Mouse (Mus musculus): ENCODE results near the gene Higd2a. TPM values are rescaled to one million over a fixed set of nuclear protein-coding genes. Genes with fewer than 3 reads are reported as not detected.
A peak's percentile ranks its signal among the peaks of the same experiment; 100 is the strongest.

Higd2a gene
- polyA plus RNA-seq, 1 experiment from 2014 or later = 118 TPM

DNA sequence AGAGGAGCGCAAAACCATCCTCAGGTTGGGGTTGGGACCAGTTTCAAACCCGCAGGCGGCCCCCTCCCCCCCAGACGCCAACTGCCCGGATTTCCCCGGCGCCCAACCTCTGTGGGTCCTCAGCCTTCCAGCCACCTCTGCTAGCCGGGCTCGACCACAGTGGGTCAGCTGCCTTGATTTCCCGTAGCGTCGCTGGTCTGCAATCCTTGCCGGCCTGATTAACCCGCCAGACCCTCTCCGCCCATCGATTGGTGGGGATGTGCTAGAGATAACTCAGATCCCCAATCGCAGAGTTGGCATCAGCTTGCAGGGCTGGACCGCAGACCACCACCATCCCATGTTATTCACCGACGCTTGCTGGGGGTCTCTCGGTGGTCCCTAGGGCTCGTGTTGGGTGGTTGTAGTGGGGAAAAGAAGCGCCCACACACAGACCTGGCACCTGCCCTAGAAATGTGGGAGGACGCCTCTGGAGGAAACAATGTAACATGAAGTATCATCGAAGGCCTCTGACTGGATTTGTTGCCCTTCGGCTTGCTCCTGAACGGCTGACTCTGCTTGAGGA lies 32.0 kb downstream of the Higd2a start:
- DNase-seq = no peak
- peak overlapping the region; percentile 93 for H3K4me3 ChIP-seq (replicated peaks)
- H3K27me3 ChIP-seq = no peaks in the 10 kb centered on the region
- peaks cover 34% of the 10 kb centered on the region for H3K4me1 ChIP-seq (replicated peaks)
- under 1% methylated on average over 27 of the region's 27 CpGs for WGBS (ENCODE audit: insufficient replicate concordance)
- H3K27ac ChIP-seq = peak overlapping the region; percentile 82
- peak; percentile 58 for ATAC-seq (ENCODE audit: low read depth)
- no peaks in the 10 kb centered on the region for H3K9me3 ChIP-seq (replicated peaks)
- H3K36me3 ChIP-seq = no peaks in the 10 kb centered on the region
- peak overlapping the region; percentile 92 for H3K9ac ChIP-seq
- H3K4me2 ChIP-seq = peak overlapping the region; percentile 82

DNA sequence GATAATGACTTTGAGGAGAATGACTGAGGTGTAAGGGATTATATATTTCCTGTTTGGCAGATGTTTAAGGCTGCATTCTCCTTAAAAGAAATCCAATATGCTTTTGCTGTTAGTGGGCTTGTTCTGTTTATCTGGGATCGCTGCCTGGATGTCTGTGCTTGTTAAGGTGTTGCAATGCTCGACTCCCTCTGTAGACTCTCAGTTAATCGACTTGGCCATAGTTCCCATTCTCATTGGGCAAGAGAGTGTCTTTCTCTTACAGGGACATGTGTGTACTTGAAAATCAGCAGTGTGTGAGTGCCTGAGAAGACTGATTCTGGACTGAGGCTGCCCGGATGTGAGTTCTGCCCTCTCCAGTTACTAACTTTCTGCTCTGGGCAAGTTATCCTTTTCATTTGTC lies 39.1 kb downstream of the Higd2a start:
- Histone ChIP-seq H3K4me2 (no peak overlapping the region), H3K27ac (peak overlapping the region; percentile 22; the same call in 1 of the 2 replicates), H3K36me3 (peaks cover 9% of the 10 kb centered on the region; the same call in 1 of the 2 replicates), H3K9me3 (replicated peaks) (no peaks in the 10 kb centered on the region), H3K4me3 (replicated peaks) (no peak overlapping the region), H3K27me3 (no peaks in the 10 kb centered on the region), H3K9ac (no peak overlapping the region), H3K4me1 (replicated peaks) (peaks cover 27% of the 10 kb centered on the region)
- 64% methylated on average over 4 of the region's 4 CpGs for WGBS (ENCODE audit: insufficient replicate concordance)
- no peak for DNase-seq
- no peak for ATAC-seq (ENCODE audit: low read depth)

DNA sequence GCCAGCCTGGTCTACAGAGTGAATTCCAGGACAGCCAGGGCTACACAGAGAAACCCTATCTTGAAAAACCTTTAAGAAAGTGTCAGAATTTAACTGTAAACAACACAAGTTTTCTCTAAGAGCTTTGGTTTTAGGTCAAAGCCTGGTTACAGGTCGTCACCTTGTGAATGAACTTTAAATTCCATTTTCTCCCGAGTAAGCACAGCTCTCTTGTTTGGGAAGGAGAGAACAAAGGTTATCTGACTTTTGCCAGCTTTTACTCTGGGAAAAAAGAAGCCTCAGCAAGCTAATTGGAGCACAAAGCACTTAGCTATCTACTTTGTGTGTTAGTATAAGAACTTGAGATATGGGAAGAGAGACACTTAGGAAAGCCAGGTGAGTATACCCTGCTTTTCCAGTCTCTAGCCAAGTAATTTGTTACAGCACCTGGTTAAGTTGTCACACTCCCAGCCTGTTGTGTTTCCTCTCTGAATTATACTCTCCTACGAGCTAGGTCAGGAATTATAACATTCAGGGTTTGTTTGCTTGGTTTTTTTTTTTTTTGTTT lies 42.8 kb downstream of the Higd2a start:
- no peaks in the 10 kb centered on the region for H3K9me3 ChIP-seq (replicated peaks)
- 68% methylated on average over 3 of the region's 3 CpGs for WGBS (ENCODE audit: insufficient replicate concordance)
- no peak overlapping the region for H3K27ac ChIP-seq
- no peak overlapping the region for H3K4me2 ChIP-seq
- H3K4me3 ChIP-seq (replicated peaks) = no peak overlapping the region
- peaks cover 14% of the 10 kb centered on the region for H3K4me1 ChIP-seq (replicated peaks)
- DNase-seq (no peak), ATAC-seq (ENCODE audit: low read depth) (no peak)
- H3K27me3 ChIP-seq = no peaks in the 10 kb centered on the region
- H3K9ac ChIP-seq = no peak overlapping the region
- H3K36me3 ChIP-seq = peaks cover 29% of the 10 kb centered on the region

DNA sequence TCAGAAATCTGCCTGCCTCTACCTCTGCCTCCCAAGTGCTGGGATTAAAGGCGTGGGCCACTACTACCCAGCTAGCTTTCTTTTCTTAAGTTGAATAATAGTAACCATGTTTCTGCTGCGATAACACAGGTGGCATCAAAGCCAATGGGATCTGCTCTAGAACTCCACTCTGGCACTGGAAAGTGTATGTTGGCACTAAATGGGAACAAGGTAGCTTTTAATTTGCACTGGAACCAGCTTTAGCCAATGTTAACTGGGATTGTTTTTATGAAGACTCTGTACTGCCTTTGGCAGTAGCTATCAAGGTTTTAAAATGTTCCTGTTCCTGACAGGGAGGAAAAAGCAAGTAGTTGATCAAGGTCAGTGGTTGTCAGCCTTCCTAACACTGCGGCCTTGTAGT lies 45.0 kb downstream of the Higd2a start:
- H3K27me3 ChIP-seq = no peaks in the 10 kb centered on the region
- H3K27ac ChIP-seq = no peak overlapping the region
- no peak overlapping the region for H3K4me3 ChIP-seq (replicated peaks)
- 85% methylated on average over 3 of the region's 3 CpGs for WGBS (ENCODE audit: insufficient replicate concordance)
- no peaks in the 10 kb centered on the region for H3K4me1 ChIP-seq (replicated peaks)
- H3K36me3 ChIP-seq = peaks cover 47% of the 10 kb centered on the region
- no peak overlapping the region for H3K4me2 ChIP-seq
- H3K9me3 ChIP-seq (replicated peaks) = no peaks in the 10 kb centered on the region
- no peak for DNase-seq
- H3K9ac ChIP-seq = no peak overlapping the region
- no peak for ATAC-seq (ENCODE audit: low read depth)

Small RNA genes within 50 kb of the gene (microRNA-seq; reads per million reads assigned to microRNA genes)
- not detected for gene Gm24195

Other genes starting within 250 kb of the Higd2a start
- gene Cplx2, start 218.9 kb upstream of the Higd2a start, polyA plus RNA-seq (2015; fragmentation: Nextera tagmentation; extraction: Ambion mirVana) = 0.23 and 0.30 TPM in 2 replicates
- gene Thoc3, start 121.4 kb upstream of the Higd2a start, polyA plus RNA-seq (2015; fragmentation: Nextera tagmentation; extraction: Ambion mirVana) = 67.5 and 69.2 TPM in 2 replicates
- gene Simc1, start 86.4 kb upstream of the Higd2a start, polyA plus RNA-seq (2015; fragmentation: Nextera tagmentation; extraction: Ambion mirVana) = 2.3 and 2.5 TPM in 2 replicates
- 53.0 and 60.1 TPM in 2 replicates for gene 4833439L19Rik, start 24.8 kb upstream of the Higd2a start, polyA plus RNA-seq (2015; fragmentation: Nextera tagmentation; extraction: Ambion mirVana)
- 9.0 and 9.2 TPM in 2 replicates for gene Arl10, start 15.2 kb upstream of the Higd2a start, polyA plus RNA-seq (2015; fragmentation: Nextera tagmentation; extraction: Ambion mirVana)
- 74.9 and 84.5 TPM in 2 replicates for gene Nop16, start 117 bp upstream of the Higd2a start, polyA plus RNA-seq (2015; fragmentation: Nextera tagmentation; extraction: Ambion mirVana)
- 51.0 and 54.2 TPM in 2 replicates for gene Cltb, start 21.1 kb downstream of the Higd2a start, polyA plus RNA-seq (2015; fragmentation: Nextera tagmentation; extraction: Ambion mirVana)
- 30.5 and 33.9 TPM in 2 replicates for gene Faf2, start 31.6 kb downstream of the Higd2a start, polyA plus RNA-seq (2015; fragmentation: Nextera tagmentation; extraction: Ambion mirVana)
- gene Rnf44, start 103.7 kb downstream of the Higd2a start, polyA plus RNA-seq (2015; fragmentation: Nextera tagmentation; extraction: Ambion mirVana) = 23.8 and 24.5 TPM in 2 replicates
- 7.8 and 10.5 TPM in 2 replicates for gene Cdhr2, start 111.3 kb downstream of the Higd2a start, polyA plus RNA-seq (2015; fragmentation: Nextera tagmentation; extraction: Ambion mirVana)
- 0.02 and 0.05 TPM in 2 replicates for gene Gprin1, start 159.7 kb downstream of the Higd2a start, polyA plus RNA-seq (2015; fragmentation: Nextera tagmentation; extraction: Ambion mirVana)
- not detected in 2 replicates for gene Sncb, start 176.4 kb downstream of the Higd2a start, polyA plus RNA-seq (2015; fragmentation: Nextera tagmentation; extraction: Ambion mirVana)
- gene Eif4e1b, start 193.8 kb downstream of the Higd2a start, polyA plus RNA-seq (2015; fragmentation: Nextera tagmentation; extraction: Ambion mirVana) = not detected in 2 replicates
- gene Tspan17, start 199.2 kb downstream of the Higd2a start, polyA plus RNA-seq (2015; fragmentation: Nextera tagmentation; extraction: Ambion mirVana) = 1.5 and 2.0 TPM in 2 replicates